Mouse (Mus musculus): ENCODE results near the gene Sfmbt2. TPM values are rescaled to one million over a fixed set of nuclear protein-coding genes. Genes with fewer than 3 reads are reported as not detected.

The Sfmbt2 gene
- polyA plus RNA-seq, 1 experiment from 2014 or later = 0.62 TPM

DNA sequence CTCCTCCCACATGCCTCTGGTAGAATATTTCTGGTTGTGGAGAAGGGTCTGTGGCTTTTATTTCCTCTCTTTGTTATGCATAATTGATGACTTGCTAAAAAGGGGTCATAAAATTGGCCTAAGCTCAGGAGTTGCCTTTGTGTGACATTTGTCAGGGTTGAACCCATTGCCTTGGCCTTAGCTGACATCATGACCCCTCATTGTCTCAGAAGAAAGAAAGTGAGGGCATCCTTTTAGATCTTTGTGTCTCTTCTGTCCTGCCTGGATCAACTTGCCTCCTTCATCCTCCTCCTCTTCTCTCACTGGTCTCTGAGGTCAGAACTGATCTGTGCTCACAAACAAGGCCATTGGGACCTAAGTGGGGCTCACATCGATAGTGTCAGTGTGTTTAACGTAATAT lies 35.8 kb downstream of the Sfmbt2 start:
- Histone ChIP-seq H3K27me3 (replicated peaks; ENCODE audit: insufficient read depth, low read length) (no peaks in the 10 kb centered on the region), H3K9me3 (ENCODE audit: low read length) (no peaks in the 10 kb centered on the region), H3K9ac (replicated peaks; ENCODE audit: low read depth) (no peak overlapping the region), H3K36me3 (ENCODE audit: insufficient read depth, low read length) (no peaks in the 10 kb centered on the region), H3K4me3 (ENCODE audit: low read depth, low read length) (no peak overlapping the region), H3K4me1 (ENCODE audit: insufficient read depth, low read depth, low read length) (no peaks in the 10 kb centered on the region), H3K4me2 (replicated peaks; ENCODE audit: low read depth, low read length) (no peak overlapping the region), H3K27ac (ENCODE audit: low read length) (no peak overlapping the region)
- DNase-seq (ENCODE audit: low spot score) (no peak), ATAC-seq (no peak)
- no peak for TF ChIP-seq EP300 (IDR thresholded peaks at IDR 0.05)
- TF ChIP-seq CTCF (IDR thresholded peaks at IDR 0.05) = no peak
- WGBS = 81% methylated on average over 2 of the region's 2 CpGs

DNA sequence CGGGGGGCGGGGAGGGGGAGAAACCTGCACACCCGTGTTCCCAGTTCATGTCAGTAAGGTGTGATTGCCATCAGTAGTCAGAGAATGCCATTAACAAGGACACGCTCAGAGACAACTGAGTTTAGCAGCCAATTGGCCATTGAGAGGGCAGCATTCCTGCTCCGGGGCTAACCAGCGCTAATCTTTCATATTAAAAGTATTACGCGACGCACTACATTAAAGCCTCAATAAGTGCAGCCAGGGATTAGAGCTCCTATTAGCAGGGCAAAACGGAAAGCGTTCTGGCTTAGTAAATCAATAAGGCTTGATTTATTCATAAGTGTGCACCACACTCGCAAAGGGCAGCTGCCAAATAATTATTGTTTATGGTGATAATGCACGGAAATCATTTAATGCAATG lies 39.1 kb downstream of the Sfmbt2 start:
- no peaks in the 10 kb centered on the region for H3K27me3 ChIP-seq (replicated peaks; ENCODE audit: insufficient read depth, low read length)
- H3K9me3 ChIP-seq (ENCODE audit: low read length) = no peaks in the 10 kb centered on the region
- ATAC-seq (no peak), DNase-seq (ENCODE audit: low spot score) (no peak)
- H3K27ac ChIP-seq (ENCODE audit: low read length) = no peak overlapping the region
- H3K4me3 ChIP-seq (ENCODE audit: low read depth, low read length) = no peak overlapping the region
- no peak overlapping the region for H3K9ac ChIP-seq (replicated peaks; ENCODE audit: low read depth)
- no peak for TF ChIP-seq EP300 (IDR thresholded peaks at IDR 0.05)
- TF ChIP-seq CTCF (IDR thresholded peaks at IDR 0.05) = no peak
- no peaks in the 10 kb centered on the region for H3K36me3 ChIP-seq (ENCODE audit: insufficient read depth, low read length)
- H3K4me2 ChIP-seq (replicated peaks; ENCODE audit: low read depth, low read length) = no peak overlapping the region
- 90% methylated on average over 13 of the region's 13 CpGs for whole genome bisulfite sequencing
- no peaks in the 10 kb centered on the region for H3K4me1 ChIP-seq (ENCODE audit: insufficient read depth, low read depth, low read length)

DNA sequence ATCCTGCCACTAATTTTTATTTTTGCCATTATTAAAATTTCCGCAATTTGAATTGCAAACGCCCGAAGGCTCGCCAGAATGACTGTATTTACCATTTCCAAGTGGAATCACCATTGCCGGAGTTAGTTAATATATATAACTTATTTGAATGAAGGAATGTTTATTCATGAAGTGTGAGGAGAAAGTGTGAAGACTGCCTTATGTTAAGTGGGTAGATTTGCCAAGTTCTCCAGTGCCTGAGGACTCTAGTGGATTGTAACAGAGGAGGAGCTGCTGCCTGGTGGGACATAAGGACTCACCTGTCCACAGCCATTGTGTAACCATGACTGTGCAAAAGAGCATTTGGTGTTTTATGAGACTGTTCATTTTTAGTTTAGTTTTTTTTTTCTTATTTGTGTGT lies 39.8 kb downstream of the Sfmbt2 start:
- no peaks in the 10 kb centered on the region for H3K36me3 ChIP-seq (ENCODE audit: insufficient read depth, low read length)
- H3K4me3 ChIP-seq (ENCODE audit: low read depth, low read length) = no peak overlapping the region
- DNase-seq (ENCODE audit: low spot score) (no peak), ATAC-seq (no peak)
- H3K9me3 ChIP-seq (ENCODE audit: low read length) = no peaks in the 10 kb centered on the region
- no peaks in the 10 kb centered on the region for H3K4me1 ChIP-seq (ENCODE audit: insufficient read depth, low read depth, low read length)
- no peak overlapping the region for H3K9ac ChIP-seq (replicated peaks; ENCODE audit: low read depth)
- H3K4me2 ChIP-seq (replicated peaks; ENCODE audit: low read depth, low read length) = no peak overlapping the region
- TF ChIP-seq EP300 (IDR thresholded peaks at IDR 0.05) = no peak
- no peak for TF ChIP-seq CTCF (IDR thresholded peaks at IDR 0.05)
- no peak overlapping the region for H3K27ac ChIP-seq (ENCODE audit: low read length)
- H3K27me3 ChIP-seq (replicated peaks; ENCODE audit: insufficient read depth, low read length) = no peaks in the 10 kb centered on the region
- 88% methylated on average over 5 of the region's 5 CpGs for WGBS

DNA sequence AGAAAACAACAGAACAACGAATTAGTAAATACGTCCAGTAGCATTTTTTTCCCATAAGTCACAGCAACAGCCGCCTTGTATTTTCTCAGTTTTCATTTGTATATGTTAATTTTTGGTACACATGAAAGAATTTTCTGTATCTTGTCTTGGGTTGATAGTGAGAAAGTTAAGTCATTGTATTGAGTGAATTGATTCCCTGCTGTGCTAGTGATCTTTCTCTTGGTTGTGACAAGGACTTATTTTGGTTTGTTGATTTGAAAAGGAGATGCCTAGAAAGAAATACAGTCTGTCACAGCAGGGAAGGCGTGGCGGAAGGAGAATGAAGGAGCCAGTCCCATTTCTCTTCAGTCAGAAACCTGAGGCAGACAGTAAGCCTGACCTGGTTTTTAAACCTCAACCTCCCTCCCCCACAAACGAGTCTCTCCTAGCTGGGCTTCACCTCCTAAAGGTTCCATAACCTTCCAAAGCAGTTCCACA lies 50.7 kb downstream of the Sfmbt2 start:
- Histone ChIP-seq H3K9ac (replicated peaks; ENCODE audit: low read depth) (no peak overlapping the region), H3K36me3 (ENCODE audit: insufficient read depth, low read length) (no peaks in the 10 kb centered on the region), H3K4me2 (replicated peaks; ENCODE audit: low read depth, low read length) (no peak overlapping the region), H3K27me3 (replicated peaks; ENCODE audit: insufficient read depth, low read length) (no peaks in the 10 kb centered on the region), H3K4me1 (ENCODE audit: insufficient read depth, low read depth, low read length) (no peaks in the 10 kb centered on the region), H3K9me3 (ENCODE audit: low read length) (no peaks in the 10 kb centered on the region), H3K27ac (ENCODE audit: low read length) (no peak overlapping the region), H3K4me3 (ENCODE audit: low read depth, low read length) (no peak overlapping the region)
- no peak for TF ChIP-seq EP300 (IDR thresholded peaks at IDR 0.05)
- no peak for TF ChIP-seq CTCF (IDR thresholded peaks at IDR 0.05)
- 74% methylated on average over 6 of the region's 6 CpGs for WGBS
- DNase-seq (ENCODE audit: low spot score) (no peak), ATAC-seq (no peak)

DNA sequence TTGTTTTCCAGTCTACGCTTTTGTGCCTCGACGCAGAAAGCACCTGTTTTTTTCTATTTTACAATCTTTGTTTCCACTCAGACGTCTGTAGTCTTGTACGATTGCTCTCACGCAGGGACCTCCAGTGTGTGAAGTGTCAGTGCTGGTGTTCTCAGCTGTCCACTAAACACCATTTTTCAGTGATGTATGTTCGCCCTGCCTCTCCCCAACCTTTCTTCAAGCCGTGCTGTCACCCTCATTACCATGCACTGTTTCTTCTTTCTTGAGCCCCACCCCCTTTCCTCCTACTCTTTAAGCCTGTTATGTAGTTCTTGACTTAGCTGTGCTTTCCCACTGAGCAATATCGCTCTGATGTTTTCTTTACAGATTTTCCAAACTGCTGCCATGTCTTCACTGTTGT lies 67.0 kb downstream of the Sfmbt2 start:
- Histone ChIP-seq H3K4me2 (replicated peaks; ENCODE audit: low read depth, low read length) (no peak overlapping the region), H3K4me1 (ENCODE audit: insufficient read depth, low read depth, low read length) (no peaks in the 10 kb centered on the region), H3K9ac (replicated peaks; ENCODE audit: low read depth) (no peak overlapping the region), H3K9me3 (ENCODE audit: low read length) (no peaks in the 10 kb centered on the region), H3K4me3 (ENCODE audit: low read depth, low read length) (no peak overlapping the region), H3K27me3 (replicated peaks; ENCODE audit: insufficient read depth, low read length) (no peaks in the 10 kb centered on the region), H3K27ac (ENCODE audit: low read length) (no peak overlapping the region), H3K36me3 (ENCODE audit: insufficient read depth, low read length) (no peaks in the 10 kb centered on the region)
- DNase-seq (ENCODE audit: low spot score) = no peak
- WGBS = 46% methylated on average over 9 of the region's 9 CpGs
- TF ChIP-seq CTCF (IDR thresholded peaks at IDR 0.05) (no peak), EP300 (IDR thresholded peaks at IDR 0.05) (no peak)
- no peak for ATAC-seq

DNA sequence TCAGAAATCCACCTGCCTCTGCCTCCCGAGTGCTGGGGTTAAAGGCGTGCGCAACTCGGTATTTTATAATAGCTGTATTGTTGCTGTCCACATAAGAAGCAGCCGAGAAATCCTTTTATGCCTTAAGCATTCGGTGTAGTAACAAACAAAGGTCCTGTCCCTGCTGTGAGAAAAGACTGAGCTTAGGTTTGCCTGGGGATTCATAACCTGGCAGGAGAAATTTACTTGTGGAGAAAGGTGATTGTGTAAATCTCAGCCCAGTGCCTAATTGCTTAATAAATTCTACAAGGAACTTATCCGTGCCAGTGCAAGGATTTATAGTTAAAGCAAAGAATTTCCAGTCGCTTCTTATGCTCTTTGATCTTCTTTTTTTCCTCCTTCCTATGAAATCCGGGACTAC lies 71.5 kb downstream of the Sfmbt2 start:
- Histone ChIP-seq H3K4me3 (ENCODE audit: low read depth, low read length) (no peak overlapping the region), H3K27ac (ENCODE audit: low read length) (no peak overlapping the region), H3K27me3 (replicated peaks; ENCODE audit: insufficient read depth, low read length) (no peaks in the 10 kb centered on the region), H3K4me1 (ENCODE audit: insufficient read depth, low read depth, low read length) (no peaks in the 10 kb centered on the region), H3K9me3 (ENCODE audit: low read length) (no peaks in the 10 kb centered on the region), H3K36me3 (ENCODE audit: insufficient read depth, low read length) (no peaks in the 10 kb centered on the region), H3K9ac (replicated peaks; ENCODE audit: low read depth) (no peak overlapping the region), H3K4me2 (replicated peaks; ENCODE audit: low read depth, low read length) (no peak overlapping the region)
- no peak for DNase-seq (ENCODE audit: low spot score)
- TF ChIP-seq CTCF (IDR thresholded peaks at IDR 0.05) (no peak), EP300 (IDR thresholded peaks at IDR 0.05) (no peak)
- 80% methylated on average over 9 of the region's 9 CpGs for WGBS
- no peak for ATAC-seq

DNA sequence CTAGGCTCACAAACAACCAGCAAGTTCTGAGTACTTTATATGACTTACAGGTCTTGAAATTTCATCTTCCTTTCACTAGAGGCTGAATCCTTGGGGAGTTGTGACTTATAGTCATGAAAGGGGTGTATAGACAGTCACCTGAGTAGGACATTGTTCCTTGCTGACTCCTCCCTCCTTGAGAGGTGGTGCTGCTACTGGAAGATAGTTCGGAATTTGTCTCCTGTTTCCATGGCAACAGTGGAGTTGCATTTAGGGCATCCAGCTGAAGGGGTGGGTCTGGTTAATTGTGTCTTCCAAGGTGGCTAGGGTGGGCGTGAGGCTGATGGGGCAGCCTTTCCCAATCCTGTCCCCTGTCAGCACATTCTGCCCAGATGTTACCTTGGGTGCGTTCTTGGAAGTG lies 83.3 kb downstream of the Sfmbt2 start:
- no peak for DNase-seq (ENCODE audit: low spot score)

More for the DNA sequence above, 83.3 kb downstream of the Sfmbt2 start:
- H3K4me1 ChIP-seq (ENCODE audit: insufficient read depth, low read depth, low read length) = no peaks in the 10 kb centered on the region
- H3K9me3 ChIP-seq (ENCODE audit: low read length) = no peaks in the 10 kb centered on the region
- no peak for TF ChIP-seq CTCF (IDR thresholded peaks at IDR 0.05)
- no peak for TF ChIP-seq EP300 (IDR thresholded peaks at IDR 0.05)
- H3K27ac ChIP-seq (ENCODE audit: low read length) = no peak overlapping the region
- no peak for ATAC-seq
- no peaks in the 10 kb centered on the region for H3K36me3 ChIP-seq (ENCODE audit: insufficient read depth, low read length)
- WGBS = 59% methylated on average over 3 of the region's 3 CpGs
- H3K4me3 ChIP-seq (ENCODE audit: low read depth, low read length) = no peak overlapping the region
- no peaks in the 10 kb centered on the region for H3K27me3 ChIP-seq (replicated peaks; ENCODE audit: insufficient read depth, low read length)
- no peak overlapping the region for H3K4me2 ChIP-seq (replicated peaks; ENCODE audit: low read depth, low read length)
- H3K9ac ChIP-seq (replicated peaks; ENCODE audit: low read depth) = no peak overlapping the region
